Comparison of ENCODE assay signal across 9 mouse cellular contexts in genomic region chr2:167292151-167292591, GRCm38 (mm10). TPM values are rescaled to one million over a fixed set of nuclear protein-coding genes. Genes with fewer than 3 reads are reported as not detected.
DNase-seq lines count a peak whose midpoint lies in the region; ATAC-seq and TF ChIP-seq lines count a peak whose summit lies in the region.
"Had no signal": no experiment of that assay in that cellular context is flagged by ENCODE, and none has a peak within 500 bp of the region (broad histone marks: within the 10 kb centered on the region; RNA-seq: fewer than 3 reads in every experiment).

No protein-coding gene starts in this region.

- no peaks in the 10 kb centered on the region for H3K27me3 ChIP-seq in heart, postnatal 0 days (ENCODE audit: control insufficient read depth, insufficient read depth, low read length)
- H3K27me3 ChIP-seq in liver, embryonic 13.5 days: no peaks in the 10 kb centered on the region
- H3K27me3 ChIP-seq in forebrain, embryonic 15.5 days: no peaks in the 10 kb centered on the region
- no peaks in the 10 kb centered on the region for H3K27me3 ChIP-seq in hindbrain, embryonic 12.5 days

- no peaks in the 10 kb centered on the region for H3K4me1 ChIP-seq in heart, postnatal 0 days (ENCODE audit: control insufficient read depth, insufficient read depth)
- peaks cover 44% of the 10 kb centered on the region for H3K4me1 ChIP-seq in liver, embryonic 13.5 days (replicated peaks)
- no peaks in the 10 kb centered on the region for H3K4me1 ChIP-seq in forebrain, embryonic 15.5 days
- peaks cover 17% of the 10 kb centered on the region for H3K4me1 ChIP-seq in hindbrain, embryonic 12.5 days

- no peak for TF ChIP-seq CTCF in heart, postnatal 0 days (IDR thresholded peaks at IDR 0.05; ENCODE audit: low read depth)

- 51% methylated on average over 4 of the region's 4 CpGs for WGBS in heart, postnatal 0 days
- 20% methylated on average over 4 of the region's 4 CpGs for WGBS in liver, embryonic 13.5 days (ENCODE audit: insufficient replicate concordance)
- WGBS in forebrain, embryonic 15.5 days: 79% methylated on average over 4 of the region's 4 CpGs
- 73% methylated on average over 4 of the region's 4 CpGs for WGBS in hindbrain, embryonic 12.5 days

- H3K27ac ChIP-seq in heart, postnatal 0 days (ENCODE audit: low read depth): no peak overlapping the region
- H3K27ac ChIP-seq in liver, embryonic 13.5 days: peak overlapping the region; percentile 92
- no peak overlapping the region for H3K27ac ChIP-seq in forebrain, embryonic 15.5 days (replicated peaks)
- no peak overlapping the region for H3K27ac ChIP-seq in hindbrain, embryonic 12.5 days

- H3K4me2 ChIP-seq in heart, postnatal 0 days (ENCODE audit: low read depth, low read length): no peak overlapping the region
- H3K4me2 ChIP-seq in liver, embryonic 13.5 days: peak overlapping the region; percentile 67
- no peak overlapping the region for H3K4me2 ChIP-seq in forebrain, embryonic 15.5 days (replicated peaks)
- H3K4me2 ChIP-seq in hindbrain, embryonic 12.5 days (replicated peaks): no peak overlapping the region
- H3K4me2 ChIP-seq: lung, embryonic 14.5 days had no signal

- no peaks in the 10 kb centered on the region for H3K9me3 ChIP-seq in heart, postnatal 0 days (replicated peaks; ENCODE audit: control insufficient read depth, low read length)
- no peaks in the 10 kb centered on the region for H3K9me3 ChIP-seq in liver, embryonic 13.5 days (replicated peaks)
- H3K9me3 ChIP-seq in forebrain, embryonic 15.5 days: no peaks in the 10 kb centered on the region
- no peaks in the 10 kb centered on the region for H3K9me3 ChIP-seq in hindbrain, embryonic 12.5 days (replicated peaks)

- no peaks in the 10 kb centered on the region for H3K36me3 ChIP-seq in heart, postnatal 0 days (replicated peaks; ENCODE audit: control insufficient read depth, insufficient read depth, low read length)
- H3K36me3 ChIP-seq in liver, embryonic 13.5 days: no peaks in the 10 kb centered on the region
- H3K36me3 ChIP-seq in forebrain, embryonic 15.5 days: no peaks in the 10 kb centered on the region
- H3K36me3 ChIP-seq in hindbrain, embryonic 12.5 days: no peaks in the 10 kb centered on the region

- H3K9ac ChIP-seq in heart, postnatal 0 days (replicated peaks; ENCODE audit: low read depth, low read length): no peak overlapping the region
- H3K9ac ChIP-seq in liver, embryonic 13.5 days: peak overlapping the region; percentile 62
- no peak overlapping the region for H3K9ac ChIP-seq in forebrain, embryonic 15.5 days (replicated peaks)
- no peak overlapping the region for H3K9ac ChIP-seq in hindbrain, embryonic 12.5 days
- H3K9ac ChIP-seq: lung, embryonic 14.5 days had no signal

- no peak for TF ChIP-seq EP300 in heart, postnatal 0 days (IDR thresholded peaks at IDR 0.05; ENCODE audit: low read depth)

- peak; percentile 53; the same call in 1 of the 2 replicates for ATAC-seq in heart, postnatal 0 days (ENCODE audit: insufficient read depth, low read depth)
- ATAC-seq in liver, embryonic 13.5 days (ENCODE audit: low read depth): peak; percentile 89
- ATAC-seq in forebrain, embryonic 15.5 days (replicated peaks): no peak
- no peak for ATAC-seq in hindbrain, embryonic 12.5 days (ENCODE audit: low FRiP score)

- DNase-seq in adrenal gland, adult (ENCODE audit: inconsistent age in 2 of 2, low spot score in 1 of 2): peak; percentile 80 to 89
- DNase-seq in adrenal gland, postnatal 4 days (ENCODE audit: low spot score in 2 of 2): no peak
- peak; percentile 48 for DNase-seq in lung, postnatal 10 days
- no peak for DNase-seq in lung, postnatal 25 days (ENCODE audit: low spot score)
- DNase-seq in heart, postnatal 0 days (ENCODE audit: low spot score): no peak
- peak; percentile 78 for DNase-seq in liver, embryonic 13.5 days
- DNase-seq: lung, embryonic 14.5 days had no signal

- no peak overlapping the region for H3K4me3 ChIP-seq in heart, postnatal 0 days (ENCODE audit: low read depth, low read length)
- H3K4me3 ChIP-seq in liver, embryonic 13.5 days (replicated peaks): peak overlapping the region; percentile 29
- no peak overlapping the region for H3K4me3 ChIP-seq in forebrain, embryonic 15.5 days
- no peak overlapping the region for H3K4me3 ChIP-seq in hindbrain, embryonic 12.5 days

RNA-seq across cellular contexts. Expression of gene Ptgis, which starts 51.8 kb away (rescaled TPM):
- total RNA-seq in adrenal gland, postnatal 4 days (2021): 10 to 100 TPM; 21.5 to 22.3 TPM
- total RNA-seq in heart, postnatal 0 days (2014; rRNA removed; ENCODE audit: low replicate concordance): 38.6 and 60.0 TPM in 2 replicates
- polyA plus RNA-seq in heart, postnatal 0 days (2015; fragmentation: Nextera tagmentation; extraction: Ambion mirVana): 20.8 and 22.6 TPM in 2 replicates
- 1.2 and 1.4 TPM in 2 replicates for polyA plus RNA-seq in liver, embryonic 13.5 days (2015; fragmentation: Nextera tagmentation; extraction: Ambion mirVana)
- polyA plus RNA-seq in forebrain, embryonic 15.5 days (2015; fragmentation: Nextera tagmentation; extraction: Ambion mirVana): 2.7 and 3.6 TPM in 2 replicates
- 9.1 and 13.0 TPM in 2 replicates for polyA plus RNA-seq in hindbrain, embryonic 12.5 days (2016; fragmentation: Nextera tagmentation; extraction: Ambion mirVana)

RNA-seq across cellular contexts. Expression of gene B4galt5, which starts 56.8 kb away (rescaled TPM):
- 100 to 1,000 TPM in 1 of 2 experiments, 10 to 100 TPM in 1; 86.1 to 102 TPM for total RNA-seq in adrenal gland, postnatal 4 days (2021)
- total RNA-seq in heart, postnatal 0 days (2014; rRNA removed; ENCODE audit: low replicate concordance): 24.2 and 30.1 TPM in 2 replicates
- 6.5 and 7.5 TPM in 2 replicates for polyA plus RNA-seq in heart, postnatal 0 days (2015; fragmentation: Nextera tagmentation; extraction: Ambion mirVana)
- polyA plus RNA-seq in liver, embryonic 13.5 days (2015; fragmentation: Nextera tagmentation; extraction: Ambion mirVana): 2.9 and 3.2 TPM in 2 replicates
- 15.2 and 18.8 TPM in 2 replicates for polyA plus RNA-seq in forebrain, embryonic 15.5 days (2015; fragmentation: Nextera tagmentation; extraction: Ambion mirVana)
- polyA plus RNA-seq in hindbrain, embryonic 12.5 days (2016; fragmentation: Nextera tagmentation; extraction: Ambion mirVana): 19.3 and 20.2 TPM in 2 replicates

Comparison
In these comparisons a context has a peak if more than half of its experiments do, and no peak if none do; other contexts are left out.
1. DNase-seq: peak in adrenal gland, adult (2 of 2), lung, postnatal 10 days (single experiment) and liver, embryonic 13.5 days (single experiment); none in adrenal gland, postnatal 4 days (0 of 2), lung, postnatal 25 days (single experiment) and heart, postnatal 0 days (single experiment).
2. ATAC-seq: peak in heart, postnatal 0 days (single experiment) and liver, embryonic 13.5 days (single experiment); none in forebrain, embryonic 15.5 days (single experiment) and hindbrain, embryonic 12.5 days (single experiment).